Mouse (Mus musculus) erythroblast, embryonic 14.5 days (primary cell): ENCODE measurements at regions not wholly inside any gene's neighbourhood (a gene's known extent, or its start where the extent isn't known, plus 50 kb on each side); places are given as distances from the start of the nearest gene placed in this dataset.
"Not testable (repeated sequence)": the region's sequence is repeated elsewhere in the genome, so short reads cannot be mapped to it uniquely, and the experiment has no call there.

Experiments
- H3K27me3 ChIP-seq: 2 replicates; pipeline ENCODE4 v1.6.1; 2012; ENCODE audit warnings: inconsistent platforms; ENCODE audit not compliant: control insufficient read depth
- H3K36me3 ChIP-seq: 2 replicates; pipeline ENCODE4 v1.6.1; 2012; ENCODE audit warnings: mild to moderate bottlenecking, inconsistent platforms; ENCODE audit not compliant: control insufficient read depth
- H3K4me1 ChIP-seq: 2 replicates; pipeline ENCODE4 v1.6.1; 2012; ENCODE audit warnings: inconsistent platforms; ENCODE audit not compliant: control insufficient read depth
- H3K4me3 ChIP-seq: replicated peaks from 2 replicates; pipeline ENCODE3; 2012; ENCODE audit warnings: moderate library complexity, mild to moderate bottlenecking, inconsistent platforms
- H3K9me3 ChIP-seq: 2 replicates; pipeline ENCODE4 v1.6.1; 2012; ENCODE audit warnings: low read length, inconsistent platforms, mixed read lengths; ENCODE audit not compliant: control insufficient read depth
- GATA1 ChIP-seq: IDR thresholded peaks from 2 replicates; pipeline ENCODE4 v1.6.1; 2012; ENCODE audit warnings: low read length, inconsistent platforms, mixed read lengths
- TAL1 ChIP-seq: IDR thresholded peaks from 3 replicates; pipeline ENCODE4 v1.6.1; 2012; ENCODE audit warnings: low read length, inconsistent platforms, mixed read lengths

GRCm38 (mm10) chr14:53369776-53370175 is 874.2 kb upstream of the Olfr1507 start:
- Histone ChIP-seq H3K9me3 (no peaks in the 10 kb centered on the region), H3K36me3 (no peaks in the 10 kb centered on the region), H3K4me3 (no peak overlapping the region), H3K27me3 (no peaks in the 10 kb centered on the region), H3K4me1 (peaks cover 2% of the 10 kb centered on the region)
- no peak for TF ChIP-seq TAL1
- no peak for TF ChIP-seq GATA1

GRCm38 (mm10) chr14:53367420-53367819 is 871.9 kb upstream of the Olfr1507 start:
- not testable (repeated sequence) for H3K27me3 ChIP-seq, H3K36me3 ChIP-seq, H3K4me3 ChIP-seq, H3K9me3 ChIP-seq, H3K4me1 ChIP-seq

- not testable (repeated sequence) for H3K4me3 ChIP-seq
These were observed 868.4 kb upstream of the Olfr1507 start for GRCm38 (mm10) chr14:53363995-53364394.

GRCm38 (mm10) chr14:53362054-53362453 is 866.5 kb upstream of the Olfr1507 start:
- peaks cover 13% of the 10 kb centered on the region for H3K4me1 ChIP-seq

More at GRCm38 (mm10) chr14:53363995-53364394, 868.4 kb upstream of the Olfr1507 start:
- not testable (repeated sequence) for H3K9me3 ChIP-seq, H3K36me3 ChIP-seq, H3K27me3 ChIP-seq
- peaks cover 13% of the 10 kb centered on the region for H3K4me1 ChIP-seq

GRCm38 (mm10) chr14:53357498-53357897 is 861.9 kb upstream of the Olfr1507 start:
- not testable (repeated sequence) for H3K4me1 ChIP-seq, H3K36me3 ChIP-seq, H3K4me3 ChIP-seq, H3K27me3 ChIP-seq, H3K9me3 ChIP-seq

More at GRCm38 (mm10) chr14:53362054-53362453, 866.5 kb upstream of the Olfr1507 start:
- not testable (repeated sequence) for H3K36me3 ChIP-seq, H3K4me3 ChIP-seq, H3K27me3 ChIP-seq, H3K9me3 ChIP-seq

GRCm38 (mm10) chr14:53356783-53357182 is 861.2 kb upstream of the Olfr1507 start:
- not testable (repeated sequence) for H3K4me1 ChIP-seq, H3K36me3 ChIP-seq, H3K9me3 ChIP-seq, H3K27me3 ChIP-seq, H3K4me3 ChIP-seq

- not testable (repeated sequence) for H3K4me1 ChIP-seq, H3K36me3 ChIP-seq, H3K27me3 ChIP-seq, H3K9me3 ChIP-seq, H3K4me3 ChIP-seq
These were observed 855.9 kb upstream of the Olfr1507 start for GRCm38 (mm10) chr14:53351457-53351856.

- not testable (repeated sequence) for H3K4me3 ChIP-seq, H3K4me1 ChIP-seq, H3K36me3 ChIP-seq, H3K9me3 ChIP-seq, H3K27me3 ChIP-seq
These were observed 855.2 kb upstream of the Olfr1507 start for GRCm38 (mm10) chr14:53350780-53351179.

- H3K4me3 ChIP-seq, H3K4me1 ChIP-seq, H3K27me3 ChIP-seq, H3K9me3 ChIP-seq, H3K36me3 ChIP-seq: not testable (repeated sequence)
These were observed 853.6 kb upstream of the Olfr1507 start for GRCm38 (mm10) chr14:53349111-53349510.

- not testable (repeated sequence) for H3K9me3 ChIP-seq, H3K36me3 ChIP-seq, H3K27me3 ChIP-seq, H3K4me3 ChIP-seq, H3K4me1 ChIP-seq
These were observed 850.0 kb upstream of the Olfr1507 start for GRCm38 (mm10) chr14:53345568-53345967.

- H3K4me1 ChIP-seq, H3K4me3 ChIP-seq, H3K9me3 ChIP-seq, H3K27me3 ChIP-seq, H3K36me3 ChIP-seq: not testable (repeated sequence)
These were observed 848.3 kb upstream of the Olfr1507 start for GRCm38 (mm10) chr14:53343849-53344248.

- H3K9me3 ChIP-seq, H3K36me3 ChIP-seq, H3K4me1 ChIP-seq, H3K4me3 ChIP-seq, H3K27me3 ChIP-seq: not testable (repeated sequence)
These were observed 843.6 kb upstream of the Olfr1507 start for GRCm38 (mm10) chr14:53339167-53339566.

GRCm38 (mm10) chr14:53337446-53337845 is 841.9 kb upstream of the Olfr1507 start:
- not testable (repeated sequence) for H3K4me1 ChIP-seq, H3K9me3 ChIP-seq, H3K4me3 ChIP-seq, H3K36me3 ChIP-seq, H3K27me3 ChIP-seq

- not testable (repeated sequence) for H3K9me3 ChIP-seq, H3K4me3 ChIP-seq, H3K27me3 ChIP-seq, H3K4me1 ChIP-seq, H3K36me3 ChIP-seq
These were observed 841.2 kb upstream of the Olfr1507 start for GRCm38 (mm10) chr14:53336705-53337104.

- H3K9me3 ChIP-seq, H3K36me3 ChIP-seq, H3K27me3 ChIP-seq, H3K4me3 ChIP-seq, H3K4me1 ChIP-seq: not testable (repeated sequence)
These were observed 838.9 kb upstream of the Olfr1507 start for GRCm38 (mm10) chr14:53334451-53334850.
